Mouse (Mus musculus): ENCODE results near the gene Cgnl1.

Cgnl1 gene

GRCm38 (mm10) chr9:71770991-71771767, at the start of gene Cgnl1:
Gene Cgnl1, minus strand, starts transcription at chr9:71771602.
- DNase-seq, result peak; percentile 92

- no peak for DNase-seq
Observed at GRCm38 (mm10) chr9:71818453-71818852, 47.1 kb upstream of the Cgnl1 start.

GRCm38 (mm10) chr9:71816121-71816520, 44.7 kb upstream of the Cgnl1 start:
- no peak for DNase-seq

GRCm38 (mm10) chr9:71813565-71813964, 42.2 kb upstream of the Cgnl1 start:
- no peak for DNase-seq

GRCm38 (mm10) chr9:71812914-71813313, 41.5 kb upstream of the Cgnl1 start:
- no peak for DNase-seq

- no peak for DNase-seq
Observed at GRCm38 (mm10) chr9:71812402-71812801, 41.0 kb upstream of the Cgnl1 start.

- peak; percentile 52 for DNase-seq
Observed at GRCm38 (mm10) chr9:71811404-71811803, 40.0 kb upstream of the Cgnl1 start.

GRCm38 (mm10) chr9:71810723-71811122, 39.3 kb upstream of the Cgnl1 start:
- DNase-seq, result no peak

GRCm38 (mm10) chr9:71808640-71809254, 37.3 kb upstream of the Cgnl1 start:
- DNase-seq, result no peak

- DNase-seq, result no peak
Observed at GRCm38 (mm10) chr9:71807801-71808200, 36.4 kb upstream of the Cgnl1 start.

GRCm38 (mm10) chr9:71806422-71806805, 35.0 kb upstream of the Cgnl1 start:
- DNase-seq, result peak; percentile 88

GRCm38 (mm10) chr9:71805646-71806421, 34.4 kb upstream of the Cgnl1 start:
- DNase-seq, result no peak

GRCm38 (mm10) chr9:71804116-71804515, 32.7 kb upstream of the Cgnl1 start:
- no peak for DNase-seq

- DNase-seq, result no peak
Observed at GRCm38 (mm10) chr9:71803281-71803680, 31.9 kb upstream of the Cgnl1 start.

GRCm38 (mm10) chr9:71799598-71799997, 28.2 kb upstream of the Cgnl1 start:
- DNase-seq, result peak; percentile 33

- DNase-seq, result no peak
Observed at GRCm38 (mm10) chr9:71798176-71798575, 26.8 kb upstream of the Cgnl1 start.

GRCm38 (mm10) chr9:71777404-71777803, 6.0 kb upstream of the Cgnl1 start:
- DNase-seq, result no peak

GRCm38 (mm10) chr9:71776337-71776736, 4.9 kb upstream of the Cgnl1 start:
- DNase-seq, result no peak

- DNase-seq, result no peak
Observed at GRCm38 (mm10) chr9:71773563-71773962, 2.2 kb upstream of the Cgnl1 start.

GRCm38 (mm10) chr9:71772338-71772737, 936 bp upstream of the Cgnl1 start:
- DNase-seq, result peak; percentile 63

- DNase-seq, result no peak
Observed at GRCm38 (mm10) chr9:71770484-71770883, 918 bp downstream of the Cgnl1 start.

- no peak for DNase-seq
Observed at GRCm38 (mm10) chr9:71769701-71770100, 1.7 kb downstream of the Cgnl1 start.

- DNase-seq, result no peak
Observed at GRCm38 (mm10) chr9:71768119-71768518, 3.3 kb downstream of the Cgnl1 start.

GRCm38 (mm10) chr9:71766902-71767301, 4.5 kb downstream of the Cgnl1 start:
- no peak for DNase-seq

Measured in kidney, postnatal 14 days (tissue).